Mouse (Mus musculus) testis, adult 2 months (tissue): ENCODE results near the gene Stpg4. TPM values are rescaled to one million over a fixed set of nuclear protein-coding genes. Genes with fewer than 3 reads are reported as not detected.

Source experiments
- H3K27ac ChIP-seq: fragments of 200-500 bp; 2 replicates; pipeline ENCODE4 v1.5.1; 2012; ENCODE audit warnings: low read depth, low read length; ENCODE audit not compliant: control insufficient read depth, insufficient read depth
- H3K27me3 ChIP-seq: fragments of 200-500 bp; 2 replicates; pipeline ENCODE4 v1.6.1; 2012; ENCODE audit warnings: mild to moderate bottlenecking, low read length, moderate library complexity; ENCODE audit not compliant: control insufficient read depth, insufficient read depth
- H3K36me3 ChIP-seq: fragments of 200-500 bp; 2 replicates; pipeline ENCODE4 v1.6.1; 2012; ENCODE audit warnings: mild to moderate bottlenecking, low read length; ENCODE audit not compliant: control insufficient read depth, insufficient read depth
- H3K4me1 ChIP-seq: fragments of 200-500 bp; 2 replicates; pipeline ENCODE4 v1.6.1; 2012; ENCODE audit warnings: low read length; ENCODE audit not compliant: control insufficient read depth, insufficient read depth
- H3K4me3 ChIP-seq: fragments of 200-500 bp; 2 replicates; pipeline ENCODE4 v1.5.1; 2012; ENCODE audit warnings: low read depth, mild to moderate bottlenecking, low read length, moderate library complexity, mixed read lengths; ENCODE audit not compliant: control insufficient read depth
- CTCF ChIP-seq: fragments of 200-500 bp; IDR thresholded peaks from 2 replicates; pipeline ENCODE4 v1.5.1; 2012; ENCODE audit warnings: low read depth, mild to moderate bottlenecking, inconsistent platforms, low read length, moderate library complexity; ENCODE audit not compliant: control insufficient read depth, insufficient read depth, insufficient replicate concordance
- POLR2A ChIP-seq: fragments of 200-500 bp; IDR thresholded peaks from 2 replicates; pipeline ENCODE4 v1.6.1; 2012; ENCODE audit warnings: low read depth, mild to moderate bottlenecking, inconsistent platforms, low read length, moderate library complexity; ENCODE audit not compliant: control insufficient read depth
- polyA plus RNA-seq: library from polyadenylated mRNA; depleted of rRNA; stranded (reverse); fragments of >200 nt; gene quantifications from 2 replicates; pipeline ENCODE4 v1.2.3, GENCODE M21; 2012

The Stpg4 gene
- polyA plus RNA-seq, 1 experiment, result 382 TPM

DNA sequence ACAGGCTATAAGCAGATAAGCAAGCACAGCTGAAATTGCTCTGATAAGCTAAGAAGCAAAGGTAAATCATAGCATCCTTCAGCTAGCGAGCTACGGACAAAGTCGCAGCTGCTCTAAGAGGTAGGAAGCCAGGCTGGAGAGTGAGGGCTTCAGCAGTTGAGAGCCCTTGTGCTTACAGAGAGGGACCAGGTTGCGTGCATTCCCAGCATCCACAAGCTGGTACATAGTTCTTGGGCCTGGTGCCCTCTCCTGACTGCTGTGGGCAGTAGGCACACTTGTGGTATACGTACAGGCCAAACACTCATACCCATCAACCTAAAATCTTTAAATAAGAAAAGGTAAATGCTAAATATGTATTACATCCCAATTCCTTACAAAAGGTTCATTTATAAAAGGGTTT is 5.2 kb upstream of the Stpg4 start:
- H3K4me1 ChIP-seq, result peaks cover 2% of the 10 kb centered on the region; the same call in 1 of the 2 replicates
- no peak overlapping the region for H3K27ac ChIP-seq
- TF ChIP-seq POLR2A (no peak), CTCF (no peak)
- H3K4me3 ChIP-seq, result no peak overlapping the region
- no peaks in the 10 kb centered on the region for H3K36me3 ChIP-seq
- no peaks in the 10 kb centered on the region for H3K27me3 ChIP-seq

DNA sequence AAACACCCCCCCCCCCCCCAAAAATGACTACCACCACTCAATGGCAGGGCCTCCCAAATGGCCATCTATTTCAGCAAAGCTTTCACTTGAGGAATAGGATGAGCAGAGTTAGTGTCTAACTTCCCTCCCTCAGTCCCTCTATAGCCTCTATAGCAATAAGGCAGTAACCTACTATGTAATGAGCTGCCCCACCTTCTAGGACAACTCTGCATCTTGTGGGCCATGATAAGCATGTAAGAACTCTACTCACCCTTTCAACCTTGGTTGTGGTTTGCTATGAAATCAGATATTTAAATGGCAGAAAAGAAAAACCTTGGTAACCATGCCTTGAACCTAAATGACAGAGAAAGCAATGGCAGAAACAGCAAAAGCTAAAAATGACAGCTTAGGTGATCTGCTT is 4.8 kb upstream of the Stpg4 start:
- no peak for TF ChIP-seq CTCF
- Histone ChIP-seq H3K27me3 (no peaks in the 10 kb centered on the region), H3K27ac (no peak overlapping the region), H3K36me3 (no peaks in the 10 kb centered on the region), H3K4me3 (no peak overlapping the region), H3K4me1 (no peaks in the 10 kb centered on the region; the same call in 1 of the 2 replicates)

DNA sequence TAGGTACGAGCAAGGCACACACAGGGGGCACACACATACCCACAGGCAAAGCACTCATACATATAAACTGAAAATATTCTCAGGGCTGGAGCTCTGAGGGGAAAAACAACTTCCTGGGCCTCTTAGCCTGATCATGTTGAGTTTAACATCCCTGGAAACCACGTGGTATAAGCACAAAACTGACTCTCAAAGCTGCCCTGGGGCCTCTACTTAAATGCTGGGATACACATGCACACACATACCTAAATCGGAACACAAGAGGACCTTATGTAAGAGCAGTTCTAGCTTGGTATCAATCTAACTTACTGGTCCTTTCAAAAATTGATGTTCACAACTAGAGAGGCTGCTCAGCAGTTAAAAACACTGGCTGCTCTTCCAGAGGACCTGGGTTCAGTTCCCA is 1.9 kb upstream of the Stpg4 start:
- H3K4me1 ChIP-seq, result no peaks in the 10 kb centered on the region; the same call in none of the 2 replicates
- no peak overlapping the region for H3K27ac ChIP-seq
- TF ChIP-seq CTCF, result no peak
- TF ChIP-seq POLR2A, result no peak
- H3K36me3 ChIP-seq, result no peaks in the 10 kb centered on the region
- H3K27me3 ChIP-seq, result no peaks in the 10 kb centered on the region
- no peak overlapping the region for H3K4me3 ChIP-seq

DNA sequence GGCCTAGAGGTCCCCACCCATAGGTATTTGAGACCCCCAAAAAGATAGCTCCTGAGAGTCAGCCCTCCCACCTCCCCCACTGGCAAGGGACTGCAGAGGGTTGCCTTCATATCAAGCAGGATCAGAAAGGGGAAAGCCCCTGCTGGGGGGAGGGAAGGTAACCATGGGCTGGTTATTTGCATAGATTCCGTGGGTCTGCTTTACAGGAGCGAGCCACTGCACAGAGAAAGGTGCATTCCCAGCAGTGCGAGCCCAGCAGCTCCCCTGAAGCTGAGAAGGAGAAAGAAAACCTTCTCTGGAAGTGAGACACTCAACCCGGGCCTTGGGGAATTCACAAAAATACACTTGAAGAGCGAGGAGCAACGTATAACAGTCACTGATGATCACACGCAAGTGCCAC is 9.5 kb downstream of the Stpg4 start:
- Histone ChIP-seq H3K27me3 (no peaks in the 10 kb centered on the region), H3K4me3 (no peak overlapping the region), H3K4me1 (peaks cover 4% of the 10 kb centered on the region), H3K36me3 (no peaks in the 10 kb centered on the region), H3K27ac (no peak overlapping the region)
- TF ChIP-seq CTCF, result no peak
- no peak for TF ChIP-seq POLR2A

DNA sequence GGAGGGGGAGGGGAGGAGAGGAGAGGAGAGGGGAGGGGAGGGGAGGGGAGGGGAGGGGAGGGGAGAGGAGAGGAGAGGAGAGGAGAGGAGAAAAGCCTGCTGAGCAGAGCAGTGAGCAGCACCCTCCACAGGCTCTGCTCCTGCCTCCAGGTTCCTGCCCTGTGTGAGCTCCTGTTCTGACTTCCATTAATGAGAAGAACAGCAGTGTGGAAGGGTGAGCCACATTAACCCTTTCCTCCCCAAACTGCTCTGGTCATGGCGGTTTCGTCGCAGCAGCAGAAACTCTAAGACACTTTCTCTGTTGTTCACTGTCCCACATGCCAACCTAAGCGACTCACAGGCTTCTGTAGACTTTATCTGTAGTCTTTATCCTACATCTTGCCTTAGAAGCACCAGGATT is 20.9 kb downstream of the Stpg4 start:
- no peaks in the 10 kb centered on the region for H3K4me1 ChIP-seq
- TF ChIP-seq CTCF, result no peak
- TF ChIP-seq POLR2A, result no peak
- H3K4me3 ChIP-seq, result no peak overlapping the region
- H3K27me3 ChIP-seq, result no peaks in the 10 kb centered on the region
- no peaks in the 10 kb centered on the region for H3K36me3 ChIP-seq
- H3K27ac ChIP-seq, result no peak overlapping the region

DNA sequence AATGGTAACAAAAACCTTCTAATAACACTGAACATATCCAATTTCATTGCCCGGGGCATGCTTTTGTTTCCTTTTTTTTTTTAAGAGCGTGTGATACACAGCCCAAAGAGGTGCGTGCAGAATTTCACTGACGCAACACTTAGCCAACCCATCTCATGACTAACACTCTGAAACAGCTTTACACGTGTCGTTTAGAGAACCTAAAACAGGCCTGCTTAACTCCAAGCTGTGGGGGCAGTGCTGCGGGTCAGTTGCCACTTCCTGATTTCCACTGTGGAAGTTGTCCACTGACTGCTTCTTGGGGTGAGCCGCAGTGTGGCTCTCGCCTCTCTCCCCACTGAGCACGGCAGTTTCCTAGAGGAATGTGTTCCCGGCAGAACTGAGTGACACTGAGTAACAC is 22.0 kb downstream of the Stpg4 start:
- Histone ChIP-seq H3K36me3 (no peaks in the 10 kb centered on the region), H3K4me1 (no peaks in the 10 kb centered on the region), H3K27ac (no peak overlapping the region), H3K27me3 (no peaks in the 10 kb centered on the region), H3K4me3 (no peak overlapping the region)
- TF ChIP-seq CTCF (no peak), POLR2A (no peak)

DNA sequence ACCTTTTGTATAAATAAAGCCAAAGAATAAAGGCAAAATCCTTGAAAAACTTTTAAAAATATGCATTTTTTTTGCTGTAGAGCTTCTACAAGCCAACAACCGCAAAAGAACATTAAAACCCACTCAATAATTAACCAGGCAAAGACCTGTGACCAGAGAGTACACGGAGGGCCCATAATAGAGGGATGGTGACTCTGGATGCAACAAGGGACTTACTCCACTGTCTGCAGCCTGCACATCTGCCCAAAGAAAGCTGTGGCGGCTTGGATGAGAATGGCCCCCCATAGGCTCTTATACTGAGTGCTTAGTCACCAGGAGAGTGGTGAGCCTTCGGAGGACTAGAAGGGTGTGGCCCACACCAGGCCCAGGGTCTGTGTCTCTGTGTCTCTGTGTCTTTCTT is 24.1 kb downstream of the Stpg4 start:
- Histone ChIP-seq H3K27me3 (no peaks in the 10 kb centered on the region), H3K4me3 (no peak overlapping the region), H3K4me1 (no peaks in the 10 kb centered on the region), H3K27ac (no peak overlapping the region), H3K36me3 (no peaks in the 10 kb centered on the region)
- no peak for TF ChIP-seq CTCF
- no peak for TF ChIP-seq POLR2A

DNA sequence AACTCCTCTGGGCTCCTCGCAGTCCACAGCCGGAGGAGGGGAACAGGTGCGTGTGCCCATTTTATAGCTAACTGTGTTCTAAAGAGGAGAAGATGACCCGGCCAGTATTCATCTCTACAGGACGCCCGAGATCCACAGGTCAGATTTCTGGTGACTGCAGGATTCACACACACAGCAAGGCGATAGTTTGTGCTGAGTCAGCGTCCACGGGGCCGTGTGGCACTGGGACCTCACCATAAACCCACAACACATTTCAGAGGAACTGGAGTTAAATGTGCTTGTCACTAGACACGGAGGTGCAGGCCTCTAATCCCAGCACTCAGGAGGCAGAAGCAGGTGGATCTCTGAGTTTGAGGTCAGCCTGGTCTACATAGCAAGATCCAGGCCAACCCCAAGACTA is 25.1 kb downstream of the Stpg4 start:
- no peaks in the 10 kb centered on the region for H3K27me3 ChIP-seq
- no peak for TF ChIP-seq CTCF
- no peak for TF ChIP-seq POLR2A
- H3K4me3 ChIP-seq, result no peak overlapping the region
- no peaks in the 10 kb centered on the region for H3K4me1 ChIP-seq
- H3K36me3 ChIP-seq, result no peaks in the 10 kb centered on the region
- H3K27ac ChIP-seq, result no peak overlapping the region
